Mouse (Mus musculus) neural tube, embryonic 11.5 days (tissue): ENCODE measurements around the gene Relb. TPM values are rescaled to one million over a fixed set of nuclear protein-coding genes. Genes with fewer than 3 reads are reported as not detected.

ENCODE experiments used
- ATAC-seq: fragments of 200-750 bp; cut with Nextera tagmentation; 2 replicates; pipeline ENCODE4 v1.8.0; 2017; ENCODE audit warnings: moderate number of reproducible peaks, mild to moderate bottlenecking, moderate TSS enrichment, moderate library complexity; ENCODE audit not compliant: insufficient read depth, low FRiP score, low TSS enrichment
- DNase-seq: peaks from one replicate; pipeline ENCODE4 v3.0.0-alpha.2; 2015; ENCODE audit warnings: low spot score
- H3K27ac ChIP-seq: fragments of 300-500 bp; sonication (generic); 2 replicates; pipeline ENCODE4 v1.5.1; 2014; ENCODE audit warnings: low read depth, mild to moderate bottlenecking, low read length
- H3K27me3 ChIP-seq: fragments of 300-500 bp; sonication (generic); 2 replicates; pipeline ENCODE4 v1.6.1; 2014; ENCODE audit warnings: mild to moderate bottlenecking, low read length, mixed read lengths; ENCODE audit not compliant: control insufficient read depth, insufficient read depth
- H3K36me3 ChIP-seq: fragments of 300-500 bp; sonication (generic); 2 replicates; pipeline ENCODE4 v1.6.1; 2014; ENCODE audit warnings: mild to moderate bottlenecking, low read length, moderate library complexity, mixed read lengths; ENCODE audit not compliant: control insufficient read depth, insufficient read depth
- H3K4me1 ChIP-seq: fragments of 300-500 bp; sonication (generic); 2 replicates; pipeline ENCODE4 v1.6.1; 2014; ENCODE audit warnings: low read length, mixed read lengths; ENCODE audit not compliant: control insufficient read depth, insufficient read depth
- H3K4me2 ChIP-seq: fragments of 300-500 bp; sonication (generic); 2 replicates; pipeline ENCODE4 v1.6.1; 2014; ENCODE audit warnings: low read depth, mild to moderate bottlenecking, moderate library complexity
- H3K4me3 ChIP-seq: fragments of 300-500 bp; sonication (generic); 2 replicates; pipeline ENCODE4 v1.5.1; 2014; ENCODE audit warnings: low read depth, low read length
- H3K9ac ChIP-seq: fragments of 300-500 bp; sonication (generic); 2 replicates; pipeline ENCODE4 v1.6.1; 2014; ENCODE audit warnings: mild to moderate bottlenecking, low read length
- H3K9me3 ChIP-seq: fragments of 300-500 bp; sonication (generic); 2 replicates; pipeline ENCODE4 v1.6.1; 2016; ENCODE audit warnings: low read length; ENCODE audit not compliant: control insufficient read depth
- WGBS: fragments of 180-500 bp; shearing (Covaris S2); extraction: QIAGEN DNeasy Blood & Tissue Kit; methylation state at CpG from one replicate; pipeline ENCODE4 v1.1.7; 2014; 5-methylcytosine and 5-hydroxymethylcytosine counted together
- polyA plus RNA-seq: library from polyadenylated mRNA; unstranded; fragments of >200 nt; fragmentation: Nextera tagmentation; extraction: Ambion mirVana; gene quantifications from 2 replicates; pipeline ENCODE4 v1.2.1, GENCODE M21; 2014

The Relb gene
- polyA plus RNA-seq, 1 experiment from 2014 or later = 3.8 TPM

GRCm38 (mm10) chr7:19557982-19558900 is 71.0 kb downstream of the Relb start:
- H3K4me3 ChIP-seq = no peak overlapping the region
- ATAC-seq (no peak), DNase-seq (no peak)
- no peak overlapping the region for H3K4me2 ChIP-seq
- H3K27ac ChIP-seq = no peak overlapping the region
- H3K36me3 ChIP-seq = no peaks in the 10 kb centered on the region; the same call in 1 of the 2 replicates
- H3K9ac ChIP-seq = no peak overlapping the region
- H3K27me3 ChIP-seq = no peaks in the 10 kb centered on the region
- WGBS = 95% methylated on average over 6 of the region's 6 CpGs
- no peaks in the 10 kb centered on the region for H3K9me3 ChIP-seq
- H3K4me1 ChIP-seq = peaks cover 25% of the 10 kb centered on the region

- H3K9me3 ChIP-seq = no peaks in the 10 kb centered on the region
- no peaks in the 10 kb centered on the region; the same call in 1 of the 2 replicates for H3K36me3 ChIP-seq
- H3K4me3 ChIP-seq = no peak overlapping the region
- no peak overlapping the region for H3K4me2 ChIP-seq
- peaks cover 27% of the 10 kb centered on the region for H3K4me1 ChIP-seq
- DNase-seq (no peak), ATAC-seq (no peak)
- no peak overlapping the region for H3K27ac ChIP-seq
- no peak overlapping the region for H3K9ac ChIP-seq
- 100% methylated on average over 2 of the region's 2 CpGs for WGBS
- no peaks in the 10 kb centered on the region for H3K27me3 ChIP-seq
Observed at GRCm38 (mm10) chr7:19557086-19557485, 72.2 kb downstream of the Relb start.

Other genes with a start within 250 kb of the Relb start
- gene Ercc2, start 247.4 kb downstream of the Relb start, polyA plus RNA-seq = 12.4 and 14.6 TPM in 2 replicates
- gene Klc3, start 225.3 kb downstream of the Relb start, polyA plus RNA-seq = 3.2 and 3.4 TPM in 2 replicates
- 0.41 and 0.69 TPM in 2 replicates for gene Ckm, start 224.7 kb downstream of the Relb start, polyA plus RNA-seq
- 14.1 and 16.4 TPM in 2 replicates for gene Mark4, start 170.6 kb downstream of the Relb start, polyA plus RNA-seq
- gene Exoc3l2, start 166.1 kb downstream of the Relb start, polyA plus RNA-seq = 1.2 and 1.6 TPM in 2 replicates
- 2.0 and 2.7 TPM in 2 replicates for gene Bloc1s3, start 121.1 kb downstream of the Relb start, polyA plus RNA-seq
- 49.3 and 54.0 TPM in 2 replicates for gene Trappc6a, start 121.0 kb downstream of the Relb start, polyA plus RNA-seq
- gene Nkpd1, start 111.6 kb downstream of the Relb start, polyA plus RNA-seq = not detected in 2 replicates
- gene Ppp1r37, start 66.4 kb downstream of the Relb start, polyA plus RNA-seq = 4.5 and 4.7 TPM in 2 replicates
- gene Zfp296, start 52.2 kb downstream of the Relb start, polyA plus RNA-seq = 0.44 and 0.57 TPM in 2 replicates
- gene Gemin7, start 51.8 kb downstream of the Relb start, polyA plus RNA-seq = 161 and 171 TPM in 2 replicates
- gene Clasrp, start 25.0 kb downstream of the Relb start, polyA plus RNA-seq = 48.0 and 53.5 TPM in 2 replicates
- 104 and 107 TPM in 2 replicates for gene Clptm1, start 35.6 kb upstream of the Relb start, polyA plus RNA-seq
- 0.45 and 0.55 TPM in 2 replicates for gene Apoc2, start 48.5 kb upstream of the Relb start, polyA plus RNA-seq
- gene Gm44805, start 52.0 kb upstream of the Relb start, polyA plus RNA-seq = not detected in 2 replicates
- not detected in 2 replicates for gene Apoc4, start 52.0 kb upstream of the Relb start, polyA plus RNA-seq
- 3.4 and 6.9 TPM in 2 replicates for gene Apoc1, start 63.2 kb upstream of the Relb start, polyA plus RNA-seq
- 125 and 146 TPM in 2 replicates for gene Apoe, start 69.8 kb upstream of the Relb start, polyA plus RNA-seq
- gene Tomm40, start 86.0 kb upstream of the Relb start, polyA plus RNA-seq = 150 and 155 TPM in 2 replicates
- 70.0 and 76.5 TPM in 2 replicates for gene Nectin2, start 121.0 kb upstream of the Relb start, polyA plus RNA-seq
- 21.1 and 21.7 TPM in 2 replicates for gene Bcam, start 141.6 kb upstream of the Relb start, polyA plus RNA-seq
- 0.45 and 0.53 TPM in 2 replicates for gene Cblc, start 167.4 kb upstream of the Relb start, polyA plus RNA-seq
- 1.2 and 1.3 TPM in 2 replicates for gene Bcl3, start 193.3 kb upstream of the Relb start, polyA plus RNA-seq
- 0.24 and 0.29 TPM in 2 replicates for gene Gm19345, start 222.6 kb upstream of the Relb start, polyA plus RNA-seq
- not detected in 2 replicates for gene Ceacam16, start 231.9 kb upstream of the Relb start, polyA plus RNA-seq